Mouse (Mus musculus) heart, adult 2 months (tissue): ENCODE measurements around the gene Kcnn3.

Source experiments
- CTCF ChIP-seq: fragments of 200-600 bp; IDR thresholded peaks from 2 replicates; pipeline ENCODE4 v1.8.1; 2022; ENCODE audit warnings: antibody characterized with exemption, mild to moderate bottlenecking, moderate library complexity
- EP300 ChIP-seq: fragments of 200-500 bp; IDR thresholded peaks from 2 replicates; pipeline ENCODE4 v1.6.1; 2011; ENCODE audit warnings: low read depth, low read length, control low read depth; ENCODE audit not compliant: insufficient read depth
- POLR2A ChIP-seq: fragments of 200-500 bp; IDR thresholded peaks from 2 replicates; pipeline ENCODE4 v1.6.1; 2011; ENCODE audit warnings: mild to moderate bottlenecking, low read depth, low read length, control low read depth; ENCODE audit not compliant: insufficient read depth

- TF ChIP-seq CTCF = no peak
- no peak for TF ChIP-seq POLR2A
- TF ChIP-seq EP300 = no peak
These were observed 97.4 kb downstream of the Kcnn3 start for GRCm38 (mm10) chr3:89617360-89617759.
